Mouse (Mus musculus) kidney, adult 2 months (tissue): ENCODE measurements around the gene Tmigd1. TPM values are rescaled to one million over a fixed set of nuclear protein-coding genes. Genes with fewer than 3 reads are reported as not detected.

Source experiments
- DNase-seq: peaks from one replicate; pipeline ENCODE4 v3.0.0; 2021
- H3K27ac ChIP-seq: fragments of 200-500 bp; 2 replicates; pipeline ENCODE4 v1.5.1; 2012; ENCODE audit warnings: low read depth, low read length, control low read depth, inconsistent platforms; ENCODE audit not compliant: insufficient read depth
- H3K27me3 ChIP-seq: fragments of 200-500 bp; replicated peaks from 2 replicates; pipeline ENCODE4 v1.6.1; 2012; ENCODE audit warnings: mild to moderate bottlenecking, moderate library complexity, low read length, inconsistent platforms; ENCODE audit not compliant: control insufficient read depth, insufficient read depth
- H3K36me3 ChIP-seq: fragments of 200-500 bp; 2 replicates; pipeline ENCODE4 v1.6.1; 2012; ENCODE audit warnings: mild to moderate bottlenecking, moderate library complexity, low read length, inconsistent platforms; ENCODE audit not compliant: control insufficient read depth, insufficient read depth
- H3K4me1 ChIP-seq: fragments of 200-500 bp; 2 replicates; pipeline ENCODE4 v1.6.1; 2011; ENCODE audit warnings: low read length; ENCODE audit not compliant: control insufficient read depth, insufficient read depth
- H3K4me3 ChIP-seq: fragments of 200-500 bp; 2 replicates; pipeline ENCODE4 v1.5.1; 2011; ENCODE audit warnings: mild to moderate bottlenecking, low read depth, low read length, control low read depth; ENCODE audit not compliant: insufficient read depth
- CTCF ChIP-seq: fragments of 200-500 bp; conservative IDR thresholded peaks from 2 replicates; pipeline ENCODE4 v1.5.1; 2011; ENCODE audit warnings: low read depth, mild to moderate bottlenecking, control low read depth, low read length, moderate library complexity, mixed read lengths; ENCODE audit not compliant: insufficient read depth, insufficient read length
- POLR2A ChIP-seq: fragments of 200-500 bp; IDR thresholded peaks from one replicate; pipeline ENCODE4 v1.6.1; 2011; ENCODE audit warnings: low read depth, low read length, control low read depth
- WGBS: fragments of 180-500 bp; shearing (Covaris S2); methylation state at CpG from one replicate; pipeline ENCODE4 v1.1.7; 2018; 5-methylcytosine and 5-hydroxymethylcytosine counted together
- polyA plus RNA-seq: library from polyadenylated mRNA; depleted of rRNA; stranded (reverse); fragments of >200 nt; gene quantifications from 2 replicates; pipeline ENCODE4 v1.2.3, GENCODE M21; 2012

Gene Tmigd1
- polyA plus RNA-seq, 1 experiment = 36.1 TPM

GRCm38 (mm10) chr11:76872556-76873234 lies 29.3 kb upstream of the Tmigd1 start:
- no peaks in the 10 kb centered on the region for H3K27me3 ChIP-seq
- no peak for DNase-seq
- WGBS = 77% methylated on average over 11 of the region's 11 CpGs
- no peak for TF ChIP-seq CTCF
- TF ChIP-seq POLR2A = no peak
- H3K27ac ChIP-seq = no peak overlapping the region
- H3K4me3 ChIP-seq = no peak overlapping the region
- H3K36me3 ChIP-seq = no peaks in the 10 kb centered on the region
- no peaks in the 10 kb centered on the region for H3K4me1 ChIP-seq

GRCm38 (mm10) chr11:76873865-76874264 lies 28.1 kb upstream of the Tmigd1 start:
- Histone ChIP-seq H3K4me1 (no peaks in the 10 kb centered on the region), H3K27ac (no peak overlapping the region), H3K27me3 (no peaks in the 10 kb centered on the region), H3K4me3 (no peak overlapping the region), H3K36me3 (no peaks in the 10 kb centered on the region)
- no peak for DNase-seq
- TF ChIP-seq CTCF = no peak
- no peak for TF ChIP-seq POLR2A
- 74% methylated on average over 5 of the region's 5 CpGs for WGBS

GRCm38 (mm10) chr11:76874766-76875165 lies 27.2 kb upstream of the Tmigd1 start:
- no peak overlapping the region for H3K4me3 ChIP-seq
- H3K27ac ChIP-seq = no peak overlapping the region
- H3K4me1 ChIP-seq = no peaks in the 10 kb centered on the region
- DNase-seq = no peak
- no peaks in the 10 kb centered on the region for H3K27me3 ChIP-seq
- H3K36me3 ChIP-seq = no peaks in the 10 kb centered on the region
- 69% methylated on average over 6 of the region's 6 CpGs for WGBS
- TF ChIP-seq POLR2A = no peak
- TF ChIP-seq CTCF = no peak

- TF ChIP-seq POLR2A (no peak), CTCF (no peak)
- H3K27ac ChIP-seq = no peak overlapping the region
- H3K27me3 ChIP-seq = no peaks in the 10 kb centered on the region; the same call in 1 of the 2 replicates
- H3K4me1 ChIP-seq = no peaks in the 10 kb centered on the region
- H3K36me3 ChIP-seq = no peaks in the 10 kb centered on the region
- no peak for DNase-seq
- H3K4me3 ChIP-seq = no peak overlapping the region
- WGBS = 88% methylated on average over 5 of the region's 5 CpGs
These were observed 22.1 kb upstream of the Tmigd1 start for GRCm38 (mm10) chr11:76879816-76880215.

GRCm38 (mm10) chr11:76884451-76884850 lies 17.5 kb upstream of the Tmigd1 start:
- H3K4me3 ChIP-seq = no peak overlapping the region
- H3K27me3 ChIP-seq = no peaks in the 10 kb centered on the region; the same call in 1 of the 2 replicates
- WGBS = 76% methylated on average over 5 of the region's 5 CpGs
- H3K36me3 ChIP-seq = no peaks in the 10 kb centered on the region
- peaks cover under 1% of the 10 kb centered on the region; the same call in 1 of the 2 replicates for H3K4me1 ChIP-seq
- no peak for DNase-seq
- no peak for TF ChIP-seq CTCF
- no peak for TF ChIP-seq POLR2A
- no peak overlapping the region for H3K27ac ChIP-seq

- H3K27ac ChIP-seq = peak overlapping the region; percentile 87
These were observed 12.4 kb upstream of the Tmigd1 start for GRCm38 (mm10) chr11:76889339-76890164.

GRCm38 (mm10) chr11:76891171-76891570 lies 10.8 kb upstream of the Tmigd1 start:
- H3K4me1 ChIP-seq = peaks cover 11% of the 10 kb centered on the region
- H3K36me3 ChIP-seq = no peaks in the 10 kb centered on the region
- H3K4me3 ChIP-seq = no peak overlapping the region
- 85% methylated on average over 7 of the region's 7 CpGs for WGBS
- TF ChIP-seq POLR2A = no peak
- no peak for TF ChIP-seq CTCF
- DNase-seq = no peak
- no peaks in the 10 kb centered on the region for H3K27me3 ChIP-seq
- H3K27ac ChIP-seq = no peak overlapping the region

More at GRCm38 (mm10) chr11:76889339-76890164, 12.4 kb upstream of the Tmigd1 start:
- TF ChIP-seq POLR2A (no peak), CTCF (no peak)
- Histone ChIP-seq H3K4me3 (no peak overlapping the region), H3K27me3 (no peaks in the 10 kb centered on the region), H3K36me3 (no peaks in the 10 kb centered on the region), H3K4me1 (peaks cover 11% of the 10 kb centered on the region)
- WGBS = 29% methylated on average over 10 of the region's 10 CpGs
- peak; percentile 79 for DNase-seq
